Mouse (Mus musculus) adrenal gland, adult (tissue): Measurements from ENCODE around the gene Kif26a.

Experiments used
- DNase-seq, 2 experiments: peaks; one replicate each; pipeline ENCODE4 v3.0.0; 2022 to 2023; ENCODE audit warnings: low spot score in 1 of 2; ENCODE audit not compliant: inconsistent age in 2 of 2

The Kif26a gene

DNA sequence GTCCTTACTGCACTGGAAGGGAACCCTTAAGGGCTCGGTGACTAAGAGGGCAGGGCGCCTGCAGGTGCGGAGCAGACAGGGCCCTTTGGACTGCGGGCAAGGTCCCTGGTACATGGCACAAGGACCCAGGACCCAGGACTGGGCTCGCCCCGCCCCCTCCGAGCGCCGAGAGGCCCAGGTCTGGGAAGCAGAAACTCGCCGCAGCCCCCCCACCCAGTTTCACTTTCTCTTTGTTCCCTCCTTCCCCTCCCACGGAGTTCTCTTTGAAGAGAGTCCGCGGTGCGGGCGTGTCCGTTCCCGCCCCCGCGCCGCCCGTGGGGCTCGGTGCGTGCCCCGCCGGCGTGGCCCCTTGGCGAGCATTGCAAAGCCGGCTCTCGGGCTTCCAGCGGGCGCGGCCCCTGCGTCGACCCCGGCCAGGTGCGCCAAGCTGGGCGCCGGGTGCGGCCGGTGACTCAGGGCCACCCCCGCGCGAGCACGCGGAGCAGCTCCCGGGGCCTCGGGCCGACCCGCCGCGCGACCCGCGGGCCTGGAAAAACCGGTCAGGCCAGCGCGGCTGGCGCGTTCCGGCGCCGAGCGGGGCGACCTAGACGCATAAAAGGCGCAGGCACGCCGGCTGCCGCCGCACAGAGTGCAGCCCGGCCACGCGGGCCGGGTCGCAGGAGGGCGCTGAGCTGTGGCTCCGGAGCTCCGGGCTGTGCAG, 15.7 kb upstream of the Kif26a start:
- DNase-seq: peak; percentile 73 to 89

DNA sequence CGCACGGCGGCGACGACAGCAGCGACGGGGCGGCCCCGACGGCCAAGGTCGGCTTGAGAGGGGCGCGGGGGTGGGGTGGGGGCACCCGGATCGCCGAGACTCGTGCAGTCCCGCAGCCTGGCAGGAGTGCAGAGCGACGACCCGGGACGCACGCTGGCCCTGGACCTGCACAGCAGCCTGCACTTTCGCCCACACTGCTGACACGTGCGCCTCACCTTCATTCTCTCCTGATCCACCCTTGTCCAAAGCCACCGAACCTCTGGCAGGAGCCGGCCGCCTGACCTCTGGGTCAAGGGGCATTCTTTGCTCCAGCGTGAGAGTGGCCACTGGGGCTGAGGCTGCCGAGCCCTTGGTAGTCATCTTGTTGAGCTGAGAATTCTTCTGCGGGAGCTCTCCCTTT, 15.1 kb upstream of the Kif26a start:
- peak in 1 of 2 experiments; percentile 66 for DNase-seq

DNA sequence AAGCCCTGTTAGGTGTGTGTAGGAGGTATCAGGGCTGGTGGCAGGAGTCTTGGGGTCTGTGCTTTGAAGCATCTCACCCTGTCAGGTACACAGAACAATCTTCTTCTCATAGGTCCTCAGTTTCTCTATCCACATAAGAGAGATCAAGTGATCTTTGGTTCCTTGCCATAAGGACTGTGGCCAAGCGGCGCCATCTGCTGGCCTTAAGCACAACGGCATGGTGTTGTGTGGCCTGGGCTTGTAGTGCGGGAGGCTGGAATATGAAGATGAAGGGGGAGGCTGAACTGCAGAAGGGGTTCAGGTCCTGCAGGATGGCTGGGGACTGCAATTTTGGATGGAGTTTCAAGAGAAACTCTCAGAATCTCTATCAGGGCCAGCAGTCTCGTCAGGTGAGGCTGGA, 5.8 kb upstream of the Kif26a start:
- peak; percentile 57 to 84 for DNase-seq

DNA sequence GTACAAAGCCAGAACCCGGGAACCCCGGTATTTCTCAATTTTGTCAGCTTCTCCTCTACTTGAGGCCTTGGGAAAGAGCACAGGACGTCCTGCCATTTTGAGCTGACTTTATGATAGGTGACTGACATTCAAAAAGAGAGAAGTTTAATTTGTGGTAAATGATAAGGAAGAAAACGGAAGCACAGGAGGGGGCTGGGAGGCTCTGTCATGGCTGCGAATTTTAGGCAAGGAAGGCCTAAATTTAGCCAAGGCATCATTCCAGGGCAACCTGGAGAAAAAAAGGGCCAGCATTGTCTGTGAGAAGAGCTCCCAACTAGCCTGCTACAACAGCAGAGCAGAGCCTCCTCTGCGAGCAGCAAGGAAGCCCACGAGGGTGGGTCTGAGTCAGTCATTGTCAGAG, 5.3 kb upstream of the Kif26a start:
- no peak for DNase-seq

DNA sequence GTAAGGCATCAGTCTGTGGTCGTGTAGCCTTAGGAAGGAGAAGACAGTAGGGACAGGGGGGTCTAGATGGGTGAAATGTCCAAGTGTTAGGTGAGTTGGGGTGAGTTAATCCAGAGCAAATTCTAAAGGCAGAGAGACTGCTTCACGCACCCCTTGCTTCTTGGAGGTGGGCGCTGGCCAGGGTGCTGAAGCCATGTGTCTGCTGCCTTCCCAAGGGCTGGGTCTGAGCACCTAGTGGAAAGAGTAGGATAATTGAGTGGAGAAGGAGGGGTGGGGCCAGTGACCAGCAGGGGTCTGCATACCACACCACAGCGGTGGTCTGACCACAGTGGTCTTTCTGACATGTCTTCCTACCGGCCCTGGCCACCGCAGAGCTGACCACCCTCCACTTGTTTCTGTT, 4.7 kb upstream of the Kif26a start:
- DNase-seq: peak; percentile 50 to 84

DNA sequence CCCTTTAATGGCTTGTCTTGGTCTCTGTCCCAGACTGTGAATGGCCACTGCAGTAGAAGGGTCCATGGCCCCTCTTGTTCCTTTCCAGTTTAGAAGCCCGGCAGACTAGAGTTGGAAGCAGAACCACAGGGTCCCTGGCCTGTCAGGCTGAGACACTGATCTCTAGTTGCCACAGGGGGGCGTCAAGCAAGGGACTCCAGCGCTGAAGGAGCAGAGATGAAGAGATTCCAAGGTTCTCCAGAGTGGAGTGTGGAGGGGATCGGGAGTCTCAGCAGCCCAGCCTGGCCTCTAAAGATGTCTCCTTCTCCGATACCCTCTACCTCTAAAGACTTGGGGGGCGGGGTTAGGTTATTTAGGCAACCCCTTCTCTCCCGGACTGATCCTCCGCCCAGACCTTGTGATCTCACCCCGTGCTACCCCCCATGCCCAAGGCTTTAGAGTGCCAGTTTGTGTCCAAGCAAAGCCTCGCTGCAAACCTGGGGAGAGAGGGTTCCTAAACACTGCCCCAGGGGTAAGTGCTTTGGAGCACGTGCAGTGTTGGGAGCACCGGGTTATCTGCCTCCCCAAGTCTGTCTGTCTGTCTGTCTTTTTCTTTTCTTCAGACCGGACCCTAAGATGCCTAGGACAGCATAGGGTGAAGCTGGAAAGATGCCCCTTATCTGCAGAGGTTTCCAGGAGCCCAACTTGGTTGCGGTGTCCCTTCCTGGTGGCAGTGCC, 2.7 kb upstream of the Kif26a start:
- peak in 1 of 2 experiments; percentile 60 for DNase-seq

DNA sequence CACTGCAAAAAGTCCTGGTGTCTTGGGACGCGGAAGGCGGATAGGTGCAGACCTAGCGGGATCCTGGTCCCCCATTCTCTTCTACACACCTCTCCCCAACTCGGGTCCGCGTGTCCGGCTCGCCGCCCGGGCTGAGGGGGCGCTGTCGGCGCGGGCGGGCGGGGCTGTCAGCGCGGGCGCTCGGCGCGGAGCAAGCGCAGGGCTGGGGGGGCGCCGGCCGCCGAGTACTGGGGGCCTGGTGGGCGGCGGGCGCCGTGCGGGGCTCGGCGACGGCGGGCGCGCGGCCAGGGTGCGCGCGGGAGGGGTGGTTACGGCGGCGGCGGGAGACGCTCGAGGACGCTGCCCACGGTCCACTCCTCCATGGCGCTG, 2.2 kb upstream of the Kif26a start:
- peak in 1 of 2 experiments; percentile 42 for DNase-seq

DNA sequence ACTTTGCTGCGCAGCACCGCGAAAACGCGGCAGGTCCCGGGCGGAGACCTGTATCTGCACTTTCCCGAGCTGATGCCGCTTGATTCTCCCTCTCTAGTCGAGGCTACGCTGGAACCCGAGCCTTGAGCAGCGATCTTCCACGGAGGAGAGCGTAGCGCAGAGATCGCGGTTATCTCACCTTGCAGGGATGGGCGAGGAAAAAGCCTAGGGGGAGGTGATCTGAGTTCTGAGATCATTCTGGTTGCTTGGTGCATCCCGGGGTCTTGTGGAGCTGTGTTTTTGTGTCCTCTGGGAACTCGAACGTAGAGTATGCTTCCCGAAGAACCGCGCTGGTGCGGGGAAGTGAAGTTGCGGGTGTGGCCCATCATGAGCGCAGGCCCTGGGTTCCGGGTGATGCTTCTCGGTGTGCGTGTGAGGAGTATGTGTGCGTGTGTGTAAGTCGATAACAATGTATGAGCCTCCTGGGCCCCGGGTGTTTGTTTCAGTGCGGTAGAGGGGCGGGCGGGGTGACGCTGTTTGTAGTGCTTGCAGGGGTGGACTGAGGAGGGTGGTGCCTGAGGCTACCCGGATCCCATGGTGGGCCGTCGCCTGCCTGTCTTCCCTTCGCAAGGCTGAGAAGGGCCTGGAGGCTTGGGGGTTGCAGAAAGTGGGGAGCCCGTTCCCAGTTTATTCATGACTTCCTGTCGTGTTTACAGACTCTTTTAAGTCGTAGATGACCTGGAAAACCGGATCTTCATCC, 1.5 kb upstream of the Kif26a start:
- DNase-seq: peak in 1 of 2 experiments; percentile 57

DNA sequence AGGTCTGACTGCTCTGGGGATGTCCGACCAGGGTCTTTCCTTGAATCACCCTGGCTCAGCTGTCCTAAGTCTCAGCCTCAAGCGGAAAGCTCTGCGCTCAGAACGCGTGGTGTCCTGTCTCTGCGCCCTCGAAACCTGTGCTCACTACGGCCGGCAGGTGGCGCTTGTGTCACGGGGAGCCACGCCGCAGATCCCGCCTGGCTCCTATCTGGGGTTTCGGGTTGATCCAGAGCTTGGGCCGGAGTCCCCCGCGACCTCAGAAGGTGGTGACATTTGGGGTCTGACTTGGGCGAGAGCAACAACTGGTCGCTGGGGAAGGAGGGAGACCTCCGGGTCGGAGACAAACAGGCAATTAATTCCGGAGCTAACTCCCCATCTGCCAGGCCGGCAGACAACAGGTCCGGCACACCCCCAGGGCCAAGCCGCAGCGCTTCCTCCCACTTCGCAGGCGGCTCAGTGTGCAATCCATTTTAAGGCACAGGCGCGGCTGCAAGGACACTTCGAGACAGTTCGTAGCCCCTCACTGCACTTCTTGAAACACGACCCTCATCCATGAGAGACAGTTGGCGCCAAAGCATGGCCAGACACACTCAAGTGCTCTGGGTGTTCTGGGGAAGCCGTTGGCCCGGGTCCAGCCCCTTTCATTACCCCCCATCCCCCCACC, 665 bp upstream of the Kif26a start:
- peak; percentile 86 to 96 for DNase-seq

DNA sequence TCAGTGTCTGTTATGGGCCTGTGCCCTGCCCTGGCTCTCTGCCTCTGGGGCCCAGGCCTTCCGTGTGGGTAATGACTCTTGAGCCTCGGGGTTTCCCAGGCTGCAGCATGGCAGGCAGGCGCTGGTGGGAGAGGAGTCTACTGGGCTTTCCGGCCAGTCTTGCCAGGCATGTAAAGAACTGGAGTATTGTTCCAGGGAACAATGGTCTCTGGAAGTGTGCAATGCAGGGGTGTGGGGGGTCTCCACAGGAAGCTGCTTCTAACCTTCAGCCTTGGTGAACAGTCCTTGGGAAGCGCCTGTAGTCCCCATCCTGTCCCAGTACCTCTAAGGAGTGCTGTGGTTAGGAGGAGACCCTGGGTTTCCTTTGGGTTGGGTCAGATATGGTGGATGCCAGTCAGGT, 1.4 kb downstream of the Kif26a start:
- peak in 1 of 2 experiments; percentile 53 for DNase-seq

DNA sequence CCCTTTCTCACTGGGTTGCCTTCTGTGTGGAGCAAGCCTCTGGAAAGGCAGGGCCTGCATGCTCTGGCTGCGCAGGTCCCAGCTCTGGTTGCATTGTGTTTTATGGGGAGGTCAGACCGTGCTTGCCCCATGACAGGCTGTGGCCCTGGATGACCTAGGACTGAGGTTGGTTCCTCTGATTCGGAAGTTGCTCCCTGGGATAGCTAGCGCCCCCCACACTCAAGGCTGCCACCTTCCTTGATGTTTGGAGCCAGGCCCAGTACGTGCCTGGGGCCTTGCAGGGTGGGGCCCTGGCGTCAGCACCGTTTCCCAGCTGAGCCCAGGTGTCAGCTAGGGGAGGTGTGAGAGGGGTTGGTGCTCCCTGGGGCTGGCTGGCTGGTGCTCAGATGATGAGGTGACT, 4.0 kb downstream of the Kif26a start:
- DNase-seq: peak in 1 of 2 experiments; percentile 75

DNA sequence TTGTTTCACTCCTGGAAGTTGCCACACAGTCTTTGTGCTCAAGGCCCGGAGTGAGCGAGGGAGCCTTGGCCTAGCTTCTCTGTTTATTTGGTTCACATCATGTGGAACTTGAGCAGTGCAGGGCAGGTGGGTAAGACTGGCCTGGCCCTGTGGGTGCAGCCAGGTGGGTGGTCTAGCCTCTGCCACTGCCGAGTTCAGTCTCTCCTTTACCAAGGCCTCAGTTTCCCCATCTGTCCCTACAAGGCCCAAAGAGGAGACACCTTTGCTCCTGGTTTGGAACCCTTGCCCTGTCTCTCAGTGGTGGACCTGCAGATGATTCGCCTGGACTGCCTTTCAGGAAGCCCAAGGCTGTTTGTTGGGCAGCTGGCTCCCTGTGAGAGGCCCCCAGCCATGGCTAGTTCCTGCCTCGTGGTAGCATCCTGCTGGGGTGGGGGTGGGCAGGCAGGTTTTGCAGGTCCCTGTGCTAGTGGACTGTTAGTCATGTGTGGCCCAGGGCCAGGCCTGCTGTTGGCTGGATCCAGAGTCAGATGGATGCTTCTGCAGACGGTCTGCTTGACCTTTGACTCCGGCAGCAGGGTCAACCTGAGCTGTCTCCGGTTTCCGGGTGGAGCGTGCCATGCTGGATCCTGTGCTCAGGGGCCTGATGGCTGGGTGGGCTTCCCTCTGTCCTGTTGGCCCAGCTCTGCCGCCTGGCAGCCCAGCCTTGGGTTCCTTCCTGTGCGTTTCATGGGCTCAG, 5.4 kb downstream of the Kif26a start:
- DNase-seq: peak; percentile 70 to 89

DNA sequence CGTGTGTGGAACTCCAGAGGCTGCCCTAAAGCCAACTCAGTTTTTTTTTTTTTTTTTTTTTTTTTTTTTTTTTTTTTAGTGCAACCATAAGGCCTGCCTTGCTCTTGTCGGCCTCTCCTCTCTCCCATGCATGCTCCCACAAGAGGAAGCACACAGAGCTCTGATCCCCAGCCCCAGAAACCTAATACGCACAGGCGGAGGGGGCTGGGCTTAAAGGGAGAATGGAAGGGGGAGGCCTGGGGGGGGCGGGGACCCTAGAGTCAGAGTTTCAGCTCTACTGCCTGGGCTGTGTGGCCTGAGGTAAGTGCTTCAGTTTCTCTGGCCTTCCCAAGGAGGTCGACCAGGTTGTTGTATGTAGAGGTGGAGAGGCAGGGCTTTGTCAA, 6.0 kb downstream of the Kif26a start:
- no peak for DNase-seq

DNA sequence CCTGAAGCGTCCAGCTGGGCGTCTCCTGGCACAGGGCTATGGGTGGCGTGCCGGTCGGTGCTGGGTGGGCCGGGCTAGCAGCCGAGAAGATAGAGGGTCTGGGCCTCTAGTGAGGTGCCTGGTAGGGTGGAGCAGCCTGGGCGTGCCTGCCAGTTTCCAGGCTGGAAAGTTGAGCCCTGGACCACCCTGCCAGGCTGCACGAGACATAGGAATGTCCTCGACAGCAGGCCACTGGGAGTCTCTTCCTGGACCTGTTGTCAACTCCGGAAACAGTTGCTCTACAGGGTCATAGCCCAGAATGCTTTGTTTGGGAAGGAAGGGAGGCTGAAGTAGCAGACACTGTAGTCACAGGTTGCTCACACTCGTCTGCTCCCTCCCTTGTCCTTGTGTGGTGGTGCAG, 7.6 kb downstream of the Kif26a start:
- DNase-seq: no peak

DNA sequence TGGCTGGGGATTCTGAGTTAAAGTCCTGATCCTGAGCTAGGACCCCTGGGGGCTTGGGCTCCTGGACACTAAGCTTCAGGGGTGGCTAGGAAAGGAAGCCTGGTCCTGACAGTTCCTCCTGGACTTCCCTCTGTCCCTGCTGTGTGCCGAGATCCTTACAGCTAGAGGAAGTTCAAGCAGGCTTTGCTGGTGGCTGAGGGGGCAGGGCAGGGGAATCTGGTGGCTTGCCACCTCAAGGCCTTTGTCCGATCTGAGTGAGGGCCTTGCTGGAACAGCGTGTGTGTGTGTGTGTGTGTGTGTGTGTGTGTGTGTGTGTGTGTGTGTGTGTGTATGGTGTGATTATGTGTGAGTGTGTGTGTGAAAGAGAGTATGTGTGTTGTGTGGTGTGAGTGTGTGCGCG, 8.5 kb downstream of the Kif26a start:
- DNase-seq: peak in 1 of 2 experiments; percentile 54

DNA sequence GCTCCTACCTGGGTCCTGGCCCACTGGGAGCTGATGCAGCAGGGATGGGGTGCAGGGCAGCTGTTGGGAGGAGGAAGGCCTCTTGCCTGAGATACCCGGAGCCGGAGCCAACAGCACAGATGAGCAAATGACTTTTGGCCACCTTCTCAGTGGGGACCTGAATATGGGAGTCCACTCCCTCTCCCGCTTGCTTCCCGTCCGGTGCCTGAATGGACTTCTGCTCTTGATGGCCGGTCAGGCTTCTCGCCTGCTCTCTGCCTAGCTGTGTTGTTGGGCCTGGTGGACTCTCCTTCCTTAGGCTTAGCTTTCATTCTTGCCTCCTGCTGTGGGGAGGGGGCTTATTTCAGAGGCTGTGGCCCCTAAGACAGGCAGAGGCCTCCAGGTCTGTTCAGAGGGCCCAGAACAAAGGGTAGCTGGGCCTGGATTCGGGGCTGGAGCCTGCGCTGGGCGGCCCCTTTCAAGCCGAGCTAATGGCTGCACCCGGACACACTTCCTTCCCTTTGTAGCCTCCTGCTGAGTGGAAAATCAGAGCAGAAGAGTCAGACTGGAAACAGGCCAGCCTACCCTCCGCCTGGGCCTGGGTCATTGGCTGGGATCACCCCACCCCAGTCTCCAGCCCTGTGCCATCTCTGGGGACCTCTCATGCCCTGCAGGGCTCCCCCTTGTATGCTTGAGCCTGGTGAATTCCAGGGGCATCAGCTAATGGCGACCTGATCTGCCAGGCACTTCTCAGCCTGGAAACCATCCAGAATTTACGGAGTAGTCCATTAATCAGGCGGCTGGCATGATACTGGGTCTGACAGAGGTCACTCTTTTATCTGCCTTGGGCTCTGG, 9.4 kb downstream of the Kif26a start:
- DNase-seq: peak; percentile 79 to 96

DNA sequence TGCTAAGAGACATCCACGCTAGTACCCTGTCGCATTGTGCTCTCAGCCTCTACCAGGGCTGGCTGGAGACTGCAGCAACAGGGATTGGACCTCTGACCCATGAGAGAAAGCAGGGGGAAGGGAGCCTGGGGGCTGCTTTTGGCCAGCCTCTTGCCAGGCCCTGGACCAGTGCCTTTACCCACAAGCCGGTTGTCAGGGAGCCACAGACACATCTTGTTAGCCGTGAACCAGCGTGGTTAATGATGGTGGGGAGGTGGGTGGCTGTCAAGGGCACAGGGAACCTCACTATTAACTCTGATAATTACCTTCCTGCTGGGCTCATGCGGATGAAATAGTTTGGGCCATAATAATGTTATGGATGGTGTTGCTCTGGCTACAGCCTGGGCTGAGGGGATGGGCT, 10.8 kb downstream of the Kif26a start:
- DNase-seq: no peak

DNA sequence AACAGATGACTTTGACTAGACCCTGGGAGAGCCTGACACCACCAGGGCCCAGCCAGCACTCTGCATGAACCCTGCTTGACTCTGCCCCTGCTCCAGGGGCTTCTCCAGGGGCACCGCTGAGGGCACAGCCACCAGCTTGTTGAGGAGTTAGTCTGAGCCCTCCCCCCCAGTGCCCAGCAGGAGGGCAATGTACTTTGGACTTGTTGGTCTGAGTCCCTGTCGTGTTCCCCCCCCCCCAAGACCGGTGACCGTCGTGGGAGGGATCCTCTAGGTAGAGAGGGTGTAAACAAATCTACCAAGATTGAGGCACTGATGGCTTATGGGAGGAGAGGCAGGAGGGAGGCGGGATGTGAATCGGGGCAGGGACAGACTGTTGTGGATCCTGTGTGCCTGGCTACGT, 12.2 kb downstream of the Kif26a start:
- DNase-seq: no peak

DNA sequence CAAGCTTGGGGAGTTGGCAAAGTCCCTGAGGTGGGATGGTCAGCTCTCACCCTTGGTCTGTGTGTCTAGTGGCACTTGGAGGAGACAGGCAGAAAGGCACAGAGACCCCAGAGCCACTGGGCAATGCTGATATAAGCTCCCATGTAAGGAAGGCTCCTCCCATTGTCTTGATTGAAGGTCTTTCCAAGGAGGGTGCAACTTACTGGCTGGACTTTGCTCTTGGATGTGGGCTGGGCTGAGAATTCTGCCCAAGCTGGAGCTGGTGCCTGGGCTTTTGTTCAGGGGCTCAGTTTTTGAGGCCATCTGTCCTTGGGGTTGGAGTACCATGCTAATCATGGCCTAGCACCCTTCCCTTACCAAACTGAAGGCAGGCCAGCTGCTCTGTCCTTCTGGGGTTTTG, 12.8 kb downstream of the Kif26a start:
- DNase-seq: no peak
